Mouse (Mus musculus): Measurements from ENCODE around the gene Pacsin2.

- no peak for TF ChIP-seq CTCF (conservative IDR thresholded peaks at IDR 0.05; ENCODE audit: low read length)
- no peak for TF ChIP-seq NANOG (IDR thresholded peaks at IDR 0.05; ENCODE audit: borderline replicate concordance, low read length)
Measured at GRCm38 (mm10) chr15:83349225-83349953, 115.0 kb downstream of the Pacsin2 start.

Data from E14TG2a.4 (cell line).